Mouse (Mus musculus) spleen, postnatal 10 days (tissue): Measurements from ENCODE around the gene Gm8068.
A peak's percentile ranks its signal among the peaks of the same experiment; 100 is the strongest.
"Not testable (repeated sequence)": the region's sequence is repeated elsewhere in the genome, so short reads cannot be mapped to it uniquely, and the experiment has no call there.

Source experiments
- DNase-seq, 2 experiments: peaks; one replicate each; pipeline ENCODE4 v3.0.0; 2021 to 2022; ENCODE audit warnings: low spot score in 2 of 2

Gm8068 gene

DNA sequence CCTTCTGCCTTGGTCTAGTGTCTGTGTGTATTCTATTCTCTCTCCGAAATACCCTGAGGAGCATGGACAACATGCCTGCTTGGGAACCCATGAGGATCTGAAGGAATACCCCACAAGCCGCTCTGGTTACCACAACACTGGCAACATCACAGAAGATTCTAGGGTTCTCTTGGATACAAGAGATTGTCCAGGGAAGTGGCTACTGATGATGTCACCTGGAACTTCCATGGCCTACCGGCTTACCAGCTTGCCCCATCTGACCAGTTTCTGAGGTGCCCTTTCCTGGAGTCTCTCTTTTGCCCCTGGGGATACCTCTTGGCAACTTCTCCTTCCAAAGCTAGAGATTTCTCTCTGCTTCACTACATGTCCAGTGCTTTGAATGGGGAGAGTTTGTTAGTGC, at the start of gene Gm8068:
Gene Gm8068, minus strand, starts transcription at position 101 of the 400 bp plus-strand sequence.
- DNase-seq, result not testable (repeated sequence)

DNA sequence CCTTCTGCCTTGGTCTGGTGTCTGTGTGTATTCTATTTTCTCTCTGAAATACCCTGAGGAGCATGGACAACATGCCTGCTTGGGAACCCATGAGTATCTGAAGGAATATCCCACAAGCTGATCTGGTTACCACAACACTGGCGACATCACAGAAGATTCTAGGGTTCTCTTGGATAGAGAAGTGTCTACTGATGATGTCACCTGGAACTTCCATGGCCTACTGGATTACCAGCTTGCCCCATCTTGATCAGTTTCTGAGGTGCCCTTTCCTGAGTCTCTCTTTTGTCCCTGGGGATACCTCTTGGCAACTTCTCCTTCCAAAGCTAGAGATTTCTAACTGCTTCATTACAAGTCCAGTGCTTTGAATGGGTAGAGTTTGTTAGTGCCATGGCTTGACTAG, 48.8 kb upstream of the Gm8068 start, which contains the start of gene Gm7929:
Gene Gm7929, minus strand, starts transcription at position 101 of the 400 bp plus-strand sequence.
- DNase-seq, result not testable (repeated sequence)

DNA sequence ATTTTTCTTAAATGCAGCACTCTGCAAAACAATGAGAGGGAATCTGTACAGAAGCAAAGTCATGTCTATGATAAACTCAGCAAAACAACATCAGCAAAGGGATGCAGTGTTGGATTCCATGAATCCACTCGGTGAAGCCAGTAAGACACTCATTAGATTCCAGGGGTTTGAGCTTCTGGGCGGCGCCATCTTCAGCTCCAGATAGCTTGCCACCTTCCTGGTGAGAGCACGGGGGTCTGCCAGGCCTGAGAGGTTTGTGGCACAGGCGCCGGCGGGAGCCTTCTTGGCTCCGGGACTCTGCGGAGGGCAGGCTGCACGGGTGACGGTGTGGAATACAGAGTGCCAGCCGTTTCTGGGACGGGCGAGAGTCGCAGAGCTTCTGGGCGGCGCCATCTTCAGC, 21.8 kb upstream of the Gm8068 start:
- peak in 1 of 2 experiments; percentile 9 for DNase-seq

DNA sequence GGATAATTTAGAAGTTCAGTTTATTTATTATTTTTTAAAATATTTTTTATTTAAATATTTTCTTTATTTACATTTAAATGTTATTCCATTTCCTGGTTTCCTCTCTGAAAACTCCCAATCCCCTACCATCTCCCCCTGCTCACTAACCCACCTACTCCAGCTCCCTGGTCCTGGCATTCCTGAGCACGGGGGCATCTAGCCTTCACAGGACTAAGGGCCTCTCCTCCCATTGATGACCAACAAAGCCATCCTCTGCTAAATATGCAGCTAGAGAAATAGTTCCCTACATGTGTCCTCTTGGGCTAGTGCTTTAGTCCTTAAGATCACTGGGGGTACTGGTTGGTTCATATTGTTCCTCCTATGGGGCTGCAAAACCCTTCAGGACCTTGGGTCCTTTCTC, 15.5 kb upstream of the Gm8068 start:
- not testable (repeated sequence) for DNase-seq

DNA sequence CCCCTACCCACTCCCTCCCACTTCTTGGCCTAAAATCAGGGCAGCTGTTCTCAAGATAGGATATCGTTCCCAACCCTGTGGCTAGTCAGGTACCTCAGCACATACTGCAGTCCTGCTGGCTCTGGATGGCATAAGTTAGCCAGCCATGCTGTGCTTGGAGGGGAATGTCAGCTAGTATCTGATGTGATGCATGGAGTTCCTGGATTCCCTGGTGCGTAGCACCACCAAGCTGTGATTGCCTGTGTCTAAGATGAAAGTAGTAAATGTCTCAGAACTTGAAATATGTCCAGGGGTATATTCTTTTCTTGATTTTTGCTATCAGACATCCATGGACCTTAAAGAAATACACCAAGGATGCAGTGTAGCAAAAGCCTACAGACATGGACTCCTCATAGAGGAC, 53.5 kb downstream of the Gm8068 start:
- DNase-seq, result not testable (repeated sequence)
